Mouse (Mus musculus) brain, embryonic 14.5 days (tissue): ENCODE results near the gene Wwc1.

Experiments used
- CTCF ChIP-seq: fragments of 200-500 bp; IDR thresholded peaks from 2 replicates; pipeline ENCODE4 v1.5.1; 2012; ENCODE audit warnings: inconsistent platforms, mild to moderate bottlenecking, moderate library complexity, borderline replicate concordance; ENCODE audit not compliant: insufficient read depth, insufficient read length; ENCODE audit errors: extremely low read depth
- POLR2A ChIP-seq: fragments of 200-500 bp; IDR thresholded peaks from 2 replicates; pipeline ENCODE4 v1.6.1; 2012; ENCODE audit warnings: mild to moderate bottlenecking, inconsistent platforms, borderline replicate concordance; ENCODE audit not compliant: poor library complexity, insufficient read depth, insufficient read length, severe bottlenecking; ENCODE audit errors: extremely low read depth

GRCm38 (mm10) chr11:35979733-35980410 is 455 bp downstream of the Wwc1 start:
- TF ChIP-seq CTCF: no peak
- no peak for TF ChIP-seq POLR2A
